Mouse (Mus musculus) lung, postnatal 0 days (tissue): ENCODE data around the gene Mustn1.

Source experiments
- CTCF ChIP-seq: IDR thresholded peaks from 2 replicates; pipeline ENCODE4 v1.5.1; 2016; ENCODE audit warnings: antibody characterized with exemption, mild to moderate bottlenecking
- EP300 ChIP-seq: IDR thresholded peaks from 2 replicates; pipeline ENCODE4 v1.6.1; 2016; ENCODE audit warnings: antibody characterized with exemption, mild to moderate bottlenecking, control low read depth

- no peak for TF ChIP-seq EP300
- TF ChIP-seq CTCF, result peak; percentile 15; the same call in 1 of the 2 replicates
These were observed 9.6 kb upstream of the Mustn1 start for GRCm38 (mm10) chr14:30869391-30869801.
